Comparison of ENCODE assay signal across 23 mouse cellular contexts in genomic region chr10:37227889-37228288, GRCm38 (mm10).
DNase-seq lines count a peak whose midpoint lies in the region; ATAC-seq lines count a peak whose summit lies in the region.
"Had no signal": no experiment of that assay in that cellular context is flagged by ENCODE, and none has a peak within 500 bp of the region (broad histone marks: within the 10 kb centered on the region; RNA-seq: fewer than 3 reads in every experiment).

No protein-coding gene starts in this region.

- no peaks in the 10 kb centered on the region for H3K9me3 ChIP-seq in midbrain, embryonic 11.5 days (ENCODE audit: control insufficient read depth, low read length)
- no peaks in the 10 kb centered on the region for H3K9me3 ChIP-seq in midbrain, embryonic 10.5 days (replicated peaks)
- H3K9me3 ChIP-seq: embryonic facial prominence, embryonic 12.5 days; heart, embryonic 13.5 days; hindbrain, embryonic 13.5 days; intestine, embryonic 15.5 days; kidney, embryonic 15.5 days; limb, embryonic 12.5 days; midbrain, embryonic 12.5 days had no signal

- peak; percentile 47 for DNase-seq in adrenal gland, postnatal 10 days
- no peak for DNase-seq in adrenal gland, adult 18-20 months (ENCODE audit: low spot score in 2 of 2)
- peak; percentile 47 for DNase-seq in midbrain, embryonic 11.5 days (ENCODE audit: low spot score, missing footprints)
- no peak for DNase-seq in midbrain, embryonic 10.5 days (ENCODE audit: low spot score)
- DNase-seq in fibroblast of lung, adult 2 months (ENCODE audit: low read depth): peak; percentile 62
- no peak for DNase-seq in kidney, adult 9 months
- DNase-seq in kidney, postnatal 25 days: no peak
- DNase-seq: B cell, adult 2 months; cerebellum, adult 2 months; gastrocnemius, postnatal 10 days; lung, adult 18-20 months; lung, postnatal 14 days; retina, postnatal 1 day had no signal

- no peak overlapping the region for H3K9ac ChIP-seq in midbrain, embryonic 11.5 days (ENCODE audit: low read length)
- H3K9ac ChIP-seq: embryonic facial prominence, embryonic 12.5 days; heart, embryonic 13.5 days; hindbrain, embryonic 13.5 days; intestine, embryonic 15.5 days; kidney, embryonic 15.5 days; limb, embryonic 12.5 days; midbrain, embryonic 12.5 days had no signal

- H3K27ac ChIP-seq in midbrain, embryonic 11.5 days (ENCODE audit: low read depth, low read length): no peak overlapping the region
- no peak overlapping the region for H3K27ac ChIP-seq in midbrain, embryonic 10.5 days (replicated peaks)
- H3K27ac ChIP-seq: embryonic facial prominence, embryonic 12.5 days; heart, embryonic 13.5 days; hindbrain, embryonic 13.5 days; intestine, embryonic 15.5 days; kidney, embryonic 15.5 days; limb, embryonic 12.5 days; midbrain, embryonic 12.5 days had no signal

- no peak for ATAC-seq in midbrain, embryonic 11.5 days (ENCODE audit: low FRiP score)
- no peak for ATAC-seq in megakaryocyte-erythroid progenitor cell, adult 5-6 weeks (replicated peaks; ENCODE audit: low FRiP score, low TSS enrichment, poor library complexity, severe bottlenecking)
- ATAC-seq: forebrain, embryonic 14.5 days; intestine, embryonic 15.5 days had no signal

- H3K4me2 ChIP-seq in midbrain, embryonic 11.5 days: no peak overlapping the region
- H3K4me2 ChIP-seq: embryonic facial prominence, embryonic 12.5 days; heart, embryonic 13.5 days; hindbrain, embryonic 13.5 days; intestine, embryonic 15.5 days; kidney, embryonic 15.5 days; limb, embryonic 12.5 days; midbrain, embryonic 12.5 days had no signal

- H3K27me3 ChIP-seq in midbrain, embryonic 11.5 days (ENCODE audit: control insufficient read depth, insufficient read depth, low read length): no peaks in the 10 kb centered on the region
- no peaks in the 10 kb centered on the region for H3K27me3 ChIP-seq in midbrain, embryonic 10.5 days (ENCODE audit: low read depth, poor library complexity, severe bottlenecking)
- H3K27me3 ChIP-seq: embryonic facial prominence, embryonic 12.5 days; heart, embryonic 13.5 days; hindbrain, embryonic 13.5 days; intestine, embryonic 15.5 days; kidney, embryonic 15.5 days; limb, embryonic 12.5 days; midbrain, embryonic 12.5 days had no signal

- 87% methylated on average over 3 of the region's 3 CpGs for WGBS in midbrain, embryonic 11.5 days
- 85% methylated on average over 3 of the region's 3 CpGs for WGBS in midbrain, embryonic 10.5 days

- H3K4me3 ChIP-seq in midbrain, embryonic 11.5 days (ENCODE audit: low read depth, low read length): no peak overlapping the region
- no peak overlapping the region for H3K4me3 ChIP-seq in midbrain, embryonic 10.5 days
- H3K4me3 ChIP-seq: embryonic facial prominence, embryonic 12.5 days; erythroblast, embryonic 14.5 days; heart, embryonic 13.5 days; hindbrain, embryonic 13.5 days; intestine, embryonic 15.5 days; kidney, embryonic 15.5 days; limb, embryonic 12.5 days; midbrain, embryonic 12.5 days had no signal

- H3K36me3 ChIP-seq in midbrain, embryonic 11.5 days (ENCODE audit: control insufficient read depth, insufficient read depth, low read length): no peaks in the 10 kb centered on the region
- H3K36me3 ChIP-seq in midbrain, embryonic 10.5 days: no peaks in the 10 kb centered on the region
- H3K36me3 ChIP-seq: embryonic facial prominence, embryonic 12.5 days; heart, embryonic 13.5 days; hindbrain, embryonic 13.5 days; intestine, embryonic 15.5 days; kidney, embryonic 15.5 days; limb, embryonic 12.5 days; midbrain, embryonic 12.5 days had no signal

- H3K4me1 ChIP-seq in midbrain, embryonic 11.5 days (ENCODE audit: control insufficient read depth, insufficient read depth, low read length): 0 out of 2 replicates have a peak, but pooled peaks cover 2% of the 10 kb centered on the region
- H3K4me1 ChIP-seq in midbrain, embryonic 10.5 days: peaks cover 22% of the 10 kb centered on the region

Comparison
In these comparisons a context has a peak if more than half of its experiments do, and no peak if none do; other contexts are left out.
1. DNase-seq: peak in adrenal gland, postnatal 10 days (single experiment), midbrain, embryonic 11.5 days (single experiment) and fibroblast of lung, adult 2 months (single experiment); none in adrenal gland, adult 18-20 months (0 of 2), midbrain, embryonic 10.5 days (single experiment), kidney, adult 9 months (single experiment) and kidney, postnatal 25 days (0 of 2).